Mouse (Mus musculus) erythroid progenitor cell, adult 5-6 weeks (primary cell): ENCODE measurements around the gene Slc22a14. TPM values are rescaled to one million over a fixed set of nuclear protein-coding genes. Genes with fewer than 3 reads are reported as not detected.
"Not testable (repeated sequence)": the region's sequence is repeated elsewhere in the genome, so short reads cannot be mapped to it uniquely, and the experiment has no call there.

Source experiments
- ATAC-seq: replicated peaks from 2 replicates; pipeline ENCODE4 v1.8.0; 2016; ENCODE audit warnings: moderate number of reproducible peaks, mild to moderate bottlenecking, moderate TSS enrichment, inconsistent platforms; ENCODE audit not compliant: poor library complexity, low FRiP score, severe bottlenecking
- total RNA-seq, 2 experiments: library from RNA; stranded (forward) in 1 of 2; stranded (reverse) in 1 of 2; fragments of 150-400 nt in 1 of 2; fragments of 186-747, 209-891 nt in 1 of 2; gene quantifications; 2 replicates each; pipeline versions ENCODE4 v1.2.3 to v1.2.4; 2015 to 2017; ENCODE audit warnings: low replicate concordance in 2 of 2

Slc22a14 gene
- not detected in 2 replicates for total RNA-seq (2015; ENCODE audit: low replicate concordance)
- total RNA-seq (2017; ENCODE audit: low replicate concordance) = not detected in 2 replicates

- no peak for ATAC-seq
Measured at GRCm38 (mm10) chr9:119365284-119365683, at the start of gene Slc22a14. Gene Slc22a14 (minus strand): TSS chr9:119365553.

DNA sequence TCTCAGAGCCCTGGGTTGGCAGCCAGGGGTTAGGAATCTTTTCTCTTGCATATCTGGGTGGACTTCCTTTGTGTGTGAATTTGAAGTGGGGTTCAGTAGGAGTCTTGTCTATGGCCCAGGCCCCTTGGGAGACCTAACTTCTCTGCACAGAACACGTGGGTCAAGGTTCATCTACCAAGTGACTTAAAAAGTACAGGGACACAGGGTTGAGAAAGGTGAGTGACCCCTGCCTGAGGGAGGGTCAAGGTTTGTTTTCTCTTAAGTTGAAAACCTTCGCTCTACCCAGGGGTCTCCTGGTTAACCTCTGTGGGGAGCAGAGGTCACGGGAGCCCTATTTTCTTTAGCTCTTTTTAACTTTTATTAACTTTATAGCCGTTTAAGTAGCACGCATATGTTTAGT lies 44.5 kb upstream of the Slc22a14 start:
- no peak for ATAC-seq

GRCm38 (mm10) chr9:119408898-119409664 lies 43.7 kb upstream of the Slc22a14 start:
- ATAC-seq = no peak

- no peak for ATAC-seq
Measured at GRCm38 (mm10) chr9:119407884-119408283, 42.5 kb upstream of the Slc22a14 start.

- no peak for ATAC-seq
Measured at GRCm38 (mm10) chr9:119404090-119404489, 38.7 kb upstream of the Slc22a14 start.

DNA sequence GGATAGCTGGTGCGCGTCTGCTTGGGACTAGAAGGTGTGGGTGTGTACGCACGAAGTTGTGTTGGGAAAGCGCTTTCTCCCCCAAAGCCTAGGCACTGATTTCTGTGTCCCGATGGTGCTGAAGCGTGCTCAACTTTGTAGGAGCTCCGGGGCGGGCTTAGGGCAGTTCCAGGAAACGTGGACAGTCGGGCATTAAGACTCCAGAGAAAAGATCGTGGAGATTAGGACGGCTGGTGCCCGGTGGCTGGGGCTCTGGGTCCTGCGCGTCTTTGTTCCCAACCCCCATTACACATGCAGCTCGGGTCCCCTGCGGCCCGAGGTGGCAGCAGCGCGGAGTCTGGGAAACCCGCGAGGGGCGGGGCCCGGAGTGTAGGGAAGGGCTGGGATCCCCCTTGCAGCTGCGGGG lies 37.9 kb upstream of the Slc22a14 start:
- no peak for ATAC-seq

- no peak for ATAC-seq
Measured at GRCm38 (mm10) chr9:119402253-119403235, 37.2 kb upstream of the Slc22a14 start.

GRCm38 (mm10) chr9:119401801-119402214 lies 36.5 kb upstream of the Slc22a14 start, which contains the start of gene Acvr2b:
Gene Acvr2b (plus strand): TSS chr9:119402118.
- no peak for ATAC-seq

DNA sequence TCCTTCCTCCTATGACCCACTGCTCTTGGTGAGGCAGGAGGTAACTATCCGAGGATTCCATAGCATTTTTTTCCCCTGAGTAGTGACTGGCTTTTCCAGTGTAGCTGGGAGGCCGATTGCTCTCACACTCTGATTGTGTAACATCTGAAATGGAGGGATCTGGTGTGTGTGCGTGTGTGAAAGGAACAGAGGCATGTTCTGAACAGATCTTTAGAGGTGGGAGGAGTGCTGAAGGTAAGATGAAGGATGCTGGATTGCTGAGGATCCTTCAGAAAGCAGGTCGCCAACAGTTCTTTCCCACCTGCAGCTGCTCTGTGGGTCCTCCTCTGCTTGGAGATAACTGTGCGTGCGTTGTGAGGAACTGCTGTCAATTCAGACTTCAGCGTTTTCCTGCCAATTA lies 36.0 kb upstream of the Slc22a14 start:
- no peak for ATAC-seq

DNA sequence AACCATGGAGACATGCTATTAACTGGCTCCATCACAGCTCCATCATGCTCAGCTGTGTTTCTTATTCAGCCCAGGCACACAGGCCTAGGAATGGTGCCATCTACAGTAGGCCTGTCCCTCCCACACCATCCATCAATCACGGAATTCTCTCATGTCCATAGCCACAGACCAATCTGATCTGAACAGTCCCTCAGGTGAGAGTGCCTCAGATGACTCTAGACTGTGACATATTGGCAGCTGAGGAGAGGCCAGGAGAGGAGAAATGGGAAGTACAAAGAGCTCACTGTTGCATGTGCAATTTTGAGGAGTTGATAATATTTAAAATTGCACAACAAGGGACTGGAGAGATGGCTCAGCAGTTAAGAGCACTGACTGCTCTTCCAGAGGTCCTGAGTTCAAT lies 29.5 kb upstream of the Slc22a14 start:
- no peak for ATAC-seq

DNA sequence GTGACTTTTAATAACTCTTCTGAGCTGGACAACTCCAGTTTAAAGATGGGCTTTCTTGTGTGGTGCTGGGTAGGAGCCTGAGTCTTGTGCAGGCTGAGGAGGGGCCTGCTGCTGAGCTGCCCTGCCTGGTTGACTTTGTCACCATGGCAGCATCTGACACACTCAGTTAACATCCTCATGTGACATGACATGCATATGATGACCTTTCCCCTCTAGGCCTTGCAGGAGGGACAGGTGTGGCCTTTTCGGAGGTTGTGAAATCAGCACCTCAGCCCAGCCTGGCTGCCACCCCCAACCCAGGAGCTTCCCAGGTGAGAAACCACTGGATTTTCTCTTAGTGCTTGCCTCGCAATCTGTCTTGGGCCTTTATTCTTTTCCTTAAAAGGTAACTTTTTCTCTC lies 24.9 kb upstream of the Slc22a14 start:
- no peak for ATAC-seq

- ATAC-seq = no peak
Measured at GRCm38 (mm10) chr9:119388956-119389355, 23.6 kb upstream of the Slc22a14 start.

DNA sequence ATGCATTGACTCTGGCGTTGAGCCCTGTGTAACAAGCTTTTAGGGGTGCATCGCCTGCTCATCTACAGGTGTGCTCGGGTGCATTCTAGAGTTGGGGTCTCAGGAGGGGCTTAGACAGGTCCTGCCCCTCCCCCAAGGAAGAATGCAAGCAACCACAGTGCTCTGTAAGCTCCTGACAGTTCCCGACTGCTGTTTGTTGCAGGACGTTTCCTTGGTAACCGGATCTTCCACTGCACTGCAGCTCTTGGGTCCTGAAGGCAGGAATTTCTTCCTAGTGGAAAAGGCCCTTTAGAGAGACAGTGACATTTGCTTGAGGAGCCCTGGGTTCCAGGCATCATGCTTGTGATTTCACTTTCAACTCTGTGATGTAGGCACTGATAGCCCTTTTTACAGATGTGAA lies 17.2 kb upstream of the Slc22a14 start:
- ATAC-seq = no peak

DNA sequence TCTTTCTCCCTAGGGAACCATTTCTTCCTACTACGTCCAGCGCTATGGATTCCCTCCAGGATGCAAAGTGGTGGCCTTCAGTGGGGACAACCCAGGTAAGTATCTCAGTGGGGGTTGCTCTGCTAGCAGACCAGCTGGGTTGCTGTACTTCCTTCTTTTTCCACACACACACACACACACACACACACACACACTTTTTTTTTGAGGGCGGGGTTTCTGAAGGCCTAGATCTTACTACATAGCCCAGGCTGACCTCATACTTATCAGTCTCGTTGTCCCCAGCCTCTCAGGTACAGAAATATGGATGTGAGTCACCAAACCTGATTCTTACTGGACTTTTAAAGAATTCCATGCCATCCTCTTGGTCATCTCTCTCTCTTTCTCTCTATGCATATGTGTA lies 12.9 kb upstream of the Slc22a14 start:
- no peak for ATAC-seq

GRCm38 (mm10) chr9:119375556-119375955 lies 10.2 kb upstream of the Slc22a14 start:
- ATAC-seq = no peak

GRCm38 (mm10) chr9:119375008-119375407 lies 9.7 kb upstream of the Slc22a14 start:
- ATAC-seq = no peak

DNA sequence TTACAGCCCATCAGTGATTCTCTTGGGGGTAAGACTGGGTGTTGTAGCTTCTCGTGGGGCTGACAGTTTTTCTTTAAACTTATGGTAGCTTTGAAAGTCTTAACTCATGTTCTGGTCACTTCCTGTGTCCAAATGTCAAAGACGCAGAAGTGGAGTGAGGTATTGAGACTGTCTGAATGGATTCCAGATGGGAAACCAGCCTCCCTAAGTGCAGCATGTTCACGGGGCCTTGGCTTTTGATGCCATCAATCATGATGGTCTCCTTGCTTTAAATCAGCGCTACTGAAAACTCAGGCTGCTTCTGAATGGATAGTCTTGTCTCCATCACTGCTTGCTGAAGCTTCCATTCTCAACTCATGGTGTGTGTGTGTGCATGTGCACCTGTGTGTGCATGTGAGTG lies 5.9 kb upstream of the Slc22a14 start:
- ATAC-seq = no peak

DNA sequence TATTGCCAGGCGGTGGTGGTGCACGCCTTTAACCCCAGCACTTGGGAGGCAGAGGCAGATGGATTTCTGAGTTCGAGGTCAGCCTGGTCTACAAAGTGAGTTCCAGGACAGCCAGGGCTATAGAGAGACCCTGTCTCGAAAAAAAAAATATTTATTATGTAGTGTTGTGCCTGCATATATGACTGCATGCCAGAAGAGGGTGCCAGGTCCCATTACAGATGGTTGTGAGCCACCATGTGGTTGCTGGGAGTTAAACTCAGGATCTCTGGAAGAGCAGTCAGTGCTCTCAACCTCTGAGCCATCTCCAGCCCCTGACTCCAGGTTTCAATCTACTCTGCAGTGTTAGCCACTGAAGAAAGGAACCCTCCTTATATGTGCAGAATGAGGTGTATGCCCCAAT lies 5.4 kb upstream of the Slc22a14 start:
- ATAC-seq = not testable (repeated sequence)

DNA sequence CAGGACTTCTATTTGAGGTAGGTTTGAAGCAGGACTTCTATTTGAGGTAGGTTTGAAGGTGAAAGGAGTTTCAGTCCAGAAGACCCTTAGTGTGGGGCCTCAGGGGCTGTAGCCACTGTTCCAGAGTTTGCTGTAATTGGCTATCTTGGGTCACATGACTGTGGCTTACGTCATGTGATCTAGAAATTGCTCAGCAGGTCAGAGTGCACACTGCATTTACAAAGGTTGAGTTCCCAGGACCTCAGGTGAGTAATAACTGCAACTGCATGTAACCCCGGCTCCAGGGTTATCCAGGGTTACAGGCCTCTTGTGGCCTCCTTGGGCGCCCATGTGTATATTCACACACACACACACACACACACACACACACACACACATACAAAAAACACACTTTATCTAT lies 3.0 kb upstream of the Slc22a14 start:
- ATAC-seq = no peak

DNA sequence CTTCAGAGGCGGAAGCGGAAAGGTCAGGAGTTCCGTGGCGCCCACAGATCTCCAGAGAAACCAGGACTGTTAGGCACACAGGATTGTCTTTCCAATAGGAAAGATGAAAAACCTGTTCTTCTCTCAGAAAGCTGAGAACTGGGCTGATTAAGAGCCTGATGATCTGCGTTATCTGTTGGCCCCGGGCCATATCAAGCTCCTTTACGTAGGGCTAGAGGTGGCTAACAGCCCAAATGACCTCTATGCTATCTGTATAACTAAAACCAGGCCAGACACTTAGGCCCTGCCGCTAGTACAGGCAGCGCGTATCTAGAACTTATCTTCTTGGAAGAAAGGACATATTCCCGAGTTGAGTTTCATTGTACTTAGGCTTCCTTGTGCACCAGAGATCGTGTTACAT lies 2.1 kb downstream of the Slc22a14 start:
- no peak for ATAC-seq

DNA sequence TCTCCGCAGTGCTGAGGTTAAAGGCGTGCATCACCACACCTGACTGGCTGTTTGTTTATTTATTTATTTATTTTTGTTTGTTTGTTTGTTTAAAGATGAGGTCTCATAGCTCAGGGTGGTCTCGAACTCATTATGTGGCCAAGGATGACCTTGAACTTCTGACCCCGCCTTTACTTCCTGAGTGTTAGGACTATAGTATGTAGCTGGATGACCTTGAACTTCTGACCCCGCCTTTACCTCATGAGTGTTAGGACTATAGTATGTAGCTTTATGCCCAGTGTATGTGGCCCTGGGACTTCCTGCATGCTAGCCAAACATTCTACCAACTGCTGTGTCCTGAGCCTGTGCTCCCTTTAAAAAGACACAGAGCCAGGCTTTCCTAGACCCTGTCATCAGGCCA lies 3.9 kb downstream of the Slc22a14 start:
- no peak for ATAC-seq
